Mouse (Mus musculus) embryonic facial prominence, embryonic 12.5 days (tissue): ENCODE data around the gene Myg1. TPM values are rescaled to one million over a fixed set of nuclear protein-coding genes. Genes with fewer than 3 reads are reported as not detected.

Experiments
- ATAC-seq: fragments of 200-750 bp; cut with Nextera tagmentation; 2 replicates; pipeline ENCODE4 v1.8.0; 2017; ENCODE audit not compliant: insufficient number of reproducible peaks, insufficient read depth, low FRiP score, low TSS enrichment
- H3K27ac ChIP-seq: fragments of 300-500 bp; sonication (generic); 2 replicates; pipeline ENCODE4 v1.5.1; 2016; ENCODE audit warnings: mild to moderate bottlenecking
- H3K27me3 ChIP-seq: fragments of 300-500 bp; sonication (generic); 2 replicates; pipeline ENCODE4 v1.6.1; 2016; ENCODE audit warnings: mild to moderate bottlenecking, moderate library complexity
- H3K36me3 ChIP-seq: fragments of 300-500 bp; sonication (generic); 2 replicates; pipeline ENCODE4 v1.6.1; 2016; ENCODE audit warnings: mild to moderate bottlenecking
- H3K4me1 ChIP-seq: fragments of 300-500 bp; sonication (generic); 2 replicates; pipeline ENCODE4 v1.6.1; 2016
- H3K4me2 ChIP-seq: fragments of 300-500 bp; sonication (generic); replicated peaks from 2 replicates; pipeline ENCODE4 v1.6.1; 2016; ENCODE audit warnings: mild to moderate bottlenecking, moderate library complexity
- H3K4me3 ChIP-seq: fragments of 300-500 bp; sonication (generic); 2 replicates; pipeline ENCODE4 v1.5.1; 2016; ENCODE audit warnings: mild to moderate bottlenecking
- H3K9ac ChIP-seq: fragments of 300-500 bp; sonication (generic); 2 replicates; pipeline ENCODE4 v1.6.1; 2016; ENCODE audit warnings: mild to moderate bottlenecking, moderate library complexity
- H3K9me3 ChIP-seq: fragments of 300-500 bp; sonication (generic); 2 replicates; pipeline ENCODE4 v1.6.1; 2016; ENCODE audit warnings: mild to moderate bottlenecking, moderate library complexity
- WGBS: fragments of 180-500 bp; shearing (Covaris S2); methylation state at CpG from one replicate; pipeline ENCODE4 v1.1.7; 2016; 5-methylcytosine and 5-hydroxymethylcytosine counted together
- polyA plus RNA-seq: library from polyadenylated mRNA; unstranded; fragments of >200 nt; fragmentation: Nextera tagmentation; extraction: Ambion mirVana; gene quantifications from 2 replicates; pipeline ENCODE4 v1.2.1, GENCODE M21; 2016

Gene Myg1
- polyA plus RNA-seq, 1 experiment from 2014 or later, result 113 TPM

DNA sequence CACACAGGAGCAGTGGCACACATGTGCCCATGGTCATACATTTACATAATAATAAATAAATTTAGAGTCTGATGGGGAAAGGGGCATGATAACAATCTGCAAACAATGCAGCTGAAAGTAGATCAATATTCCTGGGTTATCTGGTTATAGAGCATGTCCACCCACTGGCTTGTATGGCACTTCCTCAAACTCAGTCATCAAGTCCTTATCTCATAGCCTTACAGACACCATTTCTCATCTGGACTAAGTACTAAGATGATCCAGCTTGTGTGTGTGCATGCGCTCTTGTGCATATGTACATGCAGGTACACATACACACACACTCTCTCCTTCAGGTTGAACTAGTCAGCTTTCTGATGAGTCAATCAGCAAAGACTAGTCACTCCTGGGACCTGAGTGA is 33.2 kb downstream of the Myg1 start:
- peaks cover 27% of the 10 kb centered on the region for H3K4me1 ChIP-seq
- H3K27ac ChIP-seq, result no peak overlapping the region
- no peaks in the 10 kb centered on the region for H3K9me3 ChIP-seq
- 98% methylated on average over 1 of the region's 1 CpGs for WGBS
- H3K4me2 ChIP-seq, result peak overlapping the region; percentile 57; the same call in 1 of the 2 replicates
- H3K9ac ChIP-seq, result no peak overlapping the region
- 0 out of 2 replicates have a peak, but pooled peaks cover 8% of the 10 kb centered on the region for H3K27me3 ChIP-seq
- H3K4me3 ChIP-seq, result no peak overlapping the region
- ATAC-seq, result no peak
- H3K36me3 ChIP-seq, result no peaks in the 10 kb centered on the region

DNA sequence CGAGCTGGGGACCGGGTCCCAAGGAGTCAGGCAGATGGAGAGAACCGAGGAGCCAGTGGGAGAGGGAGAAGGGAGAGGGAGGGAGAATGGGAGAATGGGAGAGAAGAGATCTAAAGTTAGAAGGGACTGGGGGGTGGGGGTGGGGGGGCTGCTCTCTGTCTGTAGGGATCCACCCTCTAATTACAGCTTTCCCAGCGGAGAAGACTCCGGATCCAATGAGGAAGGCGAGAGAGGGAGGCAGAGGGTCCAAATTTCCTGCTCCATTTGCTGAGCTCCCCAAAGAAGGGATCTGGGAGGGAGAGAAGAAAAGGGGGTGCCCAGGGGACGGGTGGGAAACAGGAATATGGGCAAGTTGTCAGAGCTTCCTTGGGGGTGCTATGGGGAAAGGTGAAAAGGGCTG is 34.7 kb downstream of the Myg1 start:
- Histone ChIP-seq H3K36me3 (no peaks in the 10 kb centered on the region), H3K9me3 (no peaks in the 10 kb centered on the region), H3K4me1 (peaks cover 42% of the 10 kb centered on the region), H3K4me3 (peak overlapping the region; percentile 37), H3K9ac (peak overlapping the region; percentile 54), H3K4me2 (peak overlapping the region; percentile 57), H3K27me3 (0 out of 2 replicates have a peak, but pooled peaks cover 8% of the 10 kb centered on the region), H3K27ac (0 out of 2 replicates have a peak overlapping the region, but pooled peaks have one; percentile 6)
- 8% methylated on average over 7 of the region's 7 CpGs for WGBS
- no peak for ATAC-seq

DNA sequence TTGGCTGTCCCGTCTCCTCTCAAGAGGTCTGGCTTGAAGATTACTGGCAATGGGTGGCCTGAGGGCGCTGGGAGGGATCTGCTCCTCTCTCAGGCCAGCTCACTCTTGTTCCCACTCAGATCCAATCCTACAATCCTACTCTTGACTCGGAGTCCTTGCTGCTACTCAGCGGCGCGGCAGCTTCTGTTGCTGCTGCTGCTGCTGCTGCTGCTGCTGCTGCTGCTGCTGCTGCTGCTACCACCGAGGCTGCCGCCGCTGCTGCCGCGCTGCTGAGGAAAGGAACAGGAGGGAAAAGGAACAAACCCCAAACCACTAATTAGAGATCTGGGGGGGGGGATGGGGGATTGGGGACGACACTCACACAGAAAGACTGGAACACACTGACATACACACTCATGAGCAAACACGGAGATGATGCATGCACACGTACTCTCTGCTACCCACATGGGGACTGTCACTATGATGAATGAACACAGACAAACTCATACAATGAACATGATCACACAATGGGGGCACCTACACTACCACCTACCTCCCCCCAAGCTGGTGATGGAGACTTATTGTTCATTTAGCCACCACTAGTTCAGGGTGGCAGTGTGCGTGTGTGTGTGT is 35.3 kb downstream of the Myg1 start, which contains the start of gene Sp7:
TSS of gene Sp7 (minus strand) at position 450 of the 612 bp plus-strand sequence.
- WGBS, result 8% methylated on average over 15 of the region's 15 CpGs
- 0 out of 2 replicates have a peak within 1 kb of the TSS, but pooled peaks have one; percentile 6 for H3K27ac ChIP-seq
- ATAC-seq, result no peak

DNA sequence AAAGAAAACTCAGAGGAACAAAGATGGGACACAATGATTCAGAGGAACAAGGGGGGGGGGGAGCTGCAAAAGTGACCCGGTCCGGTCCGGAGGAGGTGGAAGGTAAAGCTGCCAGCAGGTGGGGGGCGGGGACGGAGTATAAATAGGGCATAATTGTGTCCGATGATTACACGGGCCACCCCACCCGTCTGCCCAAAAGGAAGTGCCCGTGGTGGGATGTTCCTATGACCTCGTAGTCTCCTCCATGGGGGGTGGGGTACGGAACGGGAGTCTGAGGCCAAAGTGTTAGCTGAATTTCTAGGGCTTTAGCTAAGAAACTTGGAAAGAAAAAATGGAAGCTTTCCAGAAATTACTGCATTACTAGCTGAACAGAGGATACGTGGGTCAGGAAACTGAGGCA is 38.5 kb downstream of the Myg1 start:
- no peak overlapping the region for H3K27ac ChIP-seq
- H3K9me3 ChIP-seq, result no peaks in the 10 kb centered on the region
- H3K27me3 ChIP-seq, result 0 out of 2 replicates have a peak, but pooled peaks cover 8% of the 10 kb centered on the region
- H3K4me3 ChIP-seq, result no peak overlapping the region
- ATAC-seq, result no peak
- WGBS, result 8% methylated on average over 13 of the region's 13 CpGs
- peak overlapping the region; percentile 40 for H3K4me2 ChIP-seq
- H3K36me3 ChIP-seq, result no peaks in the 10 kb centered on the region
- H3K9ac ChIP-seq, result peak overlapping the region; percentile 36; the same call in 1 of the 2 replicates
- H3K4me1 ChIP-seq, result peaks cover 33% of the 10 kb centered on the region

More for the DNA sequence above, 35.3 kb downstream of the Myg1 start, which contains the start of gene Sp7:
- Histone ChIP-seq H3K9ac (peak within 1 kb of the TSS; percentile 54), H3K4me2 (peak within 1 kb of the TSS; percentile 57), H3K36me3 (no peaks in the 10 kb centered on the region), H3K4me3 (peak within 1 kb of the TSS; percentile 37), H3K27me3 (0 out of 2 replicates have a peak, but pooled peaks cover 8% of the 10 kb centered on the region), H3K4me1 (peaks cover 44% of the 10 kb centered on the region), H3K9me3 (no peaks in the 10 kb centered on the region)

DNA sequence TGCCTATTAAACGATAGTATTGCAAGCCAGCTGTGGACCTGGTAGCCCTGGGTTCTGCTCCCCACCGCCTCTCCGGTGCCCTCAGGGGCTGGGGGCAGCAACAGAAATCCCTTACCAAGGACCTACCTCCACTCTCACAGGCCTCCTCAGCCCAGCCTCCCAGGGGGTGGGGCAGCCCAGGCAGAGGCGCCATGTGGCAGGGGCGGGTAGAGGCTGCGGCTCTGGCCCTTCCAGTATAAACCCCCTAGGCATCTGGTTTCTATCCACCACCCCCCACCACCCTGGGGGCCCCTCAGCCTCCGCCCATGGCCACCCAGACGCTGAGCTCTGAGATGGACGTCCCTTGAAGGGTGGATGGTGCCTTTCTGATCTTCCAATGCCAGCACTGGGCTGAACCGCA is 39.2 kb downstream of the Myg1 start:
- peak overlapping the region; percentile 6; the same call in 1 of the 2 replicates for H3K4me3 ChIP-seq
- peak overlapping the region; percentile 36 for H3K9ac ChIP-seq
- 3% methylated on average over 10 of the region's 10 CpGs for WGBS
- ATAC-seq, result peak; percentile 54
- peak overlapping the region; percentile 37 for H3K27ac ChIP-seq
- H3K9me3 ChIP-seq, result no peaks in the 10 kb centered on the region
- no peaks in the 10 kb centered on the region for H3K36me3 ChIP-seq
- H3K4me1 ChIP-seq, result peaks cover 30% of the 10 kb centered on the region
- H3K4me2 ChIP-seq, result peak overlapping the region; percentile 40
- 0 out of 2 replicates have a peak, but pooled peaks cover 6% of the 10 kb centered on the region for H3K27me3 ChIP-seq

DNA sequence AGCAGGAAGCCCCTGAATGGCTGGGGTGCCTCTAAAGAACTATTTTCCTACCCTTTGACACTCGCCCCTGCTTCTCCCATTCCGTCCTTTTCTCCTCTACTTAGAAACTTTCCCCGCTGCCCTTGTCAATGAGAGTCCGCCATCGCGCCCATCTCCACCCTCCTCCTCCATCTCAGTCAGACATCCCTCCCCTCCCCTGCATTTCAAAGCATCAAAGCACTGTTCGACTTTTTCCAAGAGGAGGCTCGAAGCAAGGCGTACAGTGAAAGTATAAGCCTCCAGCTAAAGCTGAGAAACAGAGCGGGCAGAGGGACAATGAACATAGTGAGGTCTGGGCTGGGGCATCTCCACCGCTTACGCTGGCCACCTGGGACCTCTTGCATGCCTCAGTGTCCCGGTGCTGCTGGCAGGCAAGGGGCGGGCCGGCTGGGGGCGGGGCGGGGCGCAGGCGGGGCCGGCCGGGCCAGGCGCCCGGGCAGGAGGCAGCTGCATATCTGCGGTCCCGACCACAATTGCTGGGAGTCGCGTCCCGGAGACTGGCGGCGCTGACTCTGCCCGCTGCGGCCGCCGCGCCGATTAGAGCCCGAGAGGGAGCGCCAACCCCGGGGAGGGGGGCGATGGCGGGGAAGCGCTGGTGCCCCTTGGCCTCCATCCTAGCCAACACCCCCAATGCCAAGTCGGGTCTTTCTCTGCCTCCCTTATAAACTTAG is 45.1 kb downstream of the Myg1 start:
- Histone ChIP-seq H3K27ac (peak overlapping the region; percentile 92), H3K4me2 (peak overlapping the region; percentile 93), H3K9me3 (no peaks in the 10 kb centered on the region), H3K9ac (peak overlapping the region; percentile 68), H3K36me3 (no peaks in the 10 kb centered on the region), H3K27me3 (no peaks in the 10 kb centered on the region), H3K4me3 (peak overlapping the region; percentile 56), H3K4me1 (peaks cover 23% of the 10 kb centered on the region)
- WGBS, result under 1% methylated on average over 42 of the region's 43 CpGs
- ATAC-seq, result peak; percentile 78

DNA sequence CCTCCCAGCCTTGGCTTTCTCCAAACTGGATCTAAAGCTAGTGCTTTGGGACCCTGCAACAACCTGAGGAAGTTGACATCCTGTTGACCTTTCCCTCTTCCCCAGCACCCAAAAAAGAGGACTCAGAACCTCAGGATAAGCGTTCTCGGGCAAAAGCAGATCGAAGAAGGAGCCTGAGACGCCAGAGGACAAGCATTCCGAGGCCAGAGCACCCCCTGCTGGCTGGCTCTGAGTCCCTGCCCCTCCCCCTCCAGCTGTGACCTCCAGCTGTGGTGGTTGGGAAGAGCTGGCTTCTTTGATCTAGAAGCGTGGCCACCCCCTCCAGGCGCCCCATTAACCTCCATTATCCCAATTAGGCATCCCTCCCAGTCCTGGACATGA is 45.6 kb downstream of the Myg1 start:
- Histone ChIP-seq H3K9me3 (no peaks in the 10 kb centered on the region), H3K27ac (peak overlapping the region; percentile 92)
- ATAC-seq, result 0 out of 2 replicates have a peak, but pooled peaks have one; percentile 54

DNA sequence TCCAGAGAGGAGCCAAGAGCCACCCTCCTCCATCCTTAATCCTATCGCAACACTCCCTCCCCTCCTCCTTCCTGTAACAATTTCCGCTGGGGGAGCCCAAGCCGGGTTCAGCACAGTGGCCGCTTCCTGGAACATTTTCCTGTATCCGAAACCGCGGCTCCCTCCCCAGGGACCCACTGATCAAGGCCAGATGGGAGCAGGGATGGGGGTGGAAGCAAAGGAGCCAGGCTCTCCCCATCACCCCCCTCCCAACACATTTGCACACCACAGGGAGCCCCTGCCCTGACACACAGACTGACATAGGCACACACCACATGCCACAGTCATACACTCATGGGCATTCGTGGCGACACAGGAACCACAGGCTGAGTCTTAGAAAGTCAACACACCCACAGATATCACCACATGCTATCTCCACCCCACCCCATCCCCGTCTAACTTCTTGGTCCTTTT is 46.3 kb downstream of the Myg1 start:
- peaks cover 23% of the 10 kb centered on the region for H3K4me1 ChIP-seq
- no peaks in the 10 kb centered on the region for H3K27me3 ChIP-seq
- H3K36me3 ChIP-seq, result no peaks in the 10 kb centered on the region
- peak overlapping the region; percentile 92 for H3K27ac ChIP-seq
- no peak overlapping the region for H3K9ac ChIP-seq
- H3K4me2 ChIP-seq, result peak overlapping the region; percentile 93
- no peaks in the 10 kb centered on the region for H3K9me3 ChIP-seq
- 0 out of 2 replicates have a peak, but pooled peaks have one; percentile 24 for ATAC-seq
- H3K4me3 ChIP-seq, result peak overlapping the region; percentile 56; the same call in 1 of the 2 replicates
- WGBS, result 4% methylated on average over 10 of the region's 10 CpGs

More for the DNA sequence above, 45.6 kb downstream of the Myg1 start:
- Histone ChIP-seq H3K9ac (peak overlapping the region; percentile 68), H3K4me1 (peaks cover 23% of the 10 kb centered on the region), H3K27me3 (no peaks in the 10 kb centered on the region), H3K4me2 (peak overlapping the region; percentile 93), H3K4me3 (peak overlapping the region; percentile 56), H3K36me3 (no peaks in the 10 kb centered on the region)
- under 1% methylated on average over 7 of the region's 7 CpGs for WGBS

DNA sequence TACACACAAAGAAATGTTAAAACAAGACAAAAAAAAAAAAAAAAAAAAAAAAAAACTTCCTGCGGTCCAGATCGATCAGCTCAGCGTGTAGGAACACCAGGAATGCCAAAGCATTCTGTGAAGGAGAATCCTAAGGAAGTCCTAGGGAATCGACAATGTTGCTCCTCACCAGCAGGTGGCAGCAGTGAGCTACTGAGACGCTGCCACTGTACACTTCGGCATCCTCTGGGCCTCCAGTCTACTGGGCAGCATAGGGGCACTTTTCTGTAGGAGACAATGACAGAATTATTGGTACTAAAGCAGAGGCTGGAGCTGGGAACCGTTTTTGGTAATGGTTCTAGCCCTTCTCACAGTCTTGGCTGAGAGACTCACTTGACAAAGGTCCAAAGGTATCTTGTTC is 50.1 kb downstream of the Myg1 start:
- H3K36me3 ChIP-seq, result no peaks in the 10 kb centered on the region
- H3K4me3 ChIP-seq, result no peak overlapping the region
- no peaks in the 10 kb centered on the region for H3K27me3 ChIP-seq
- peak; percentile 62; the same call in 1 of the 2 replicates for ATAC-seq
- peaks cover 17% of the 10 kb centered on the region for H3K4me1 ChIP-seq
- WGBS, result 0% methylated on average over 7 of the region's 7 CpGs
- no peaks in the 10 kb centered on the region for H3K9me3 ChIP-seq
- H3K9ac ChIP-seq, result no peak overlapping the region
- no peak overlapping the region for H3K27ac ChIP-seq
- H3K4me2 ChIP-seq, result no peak overlapping the region

DNA sequence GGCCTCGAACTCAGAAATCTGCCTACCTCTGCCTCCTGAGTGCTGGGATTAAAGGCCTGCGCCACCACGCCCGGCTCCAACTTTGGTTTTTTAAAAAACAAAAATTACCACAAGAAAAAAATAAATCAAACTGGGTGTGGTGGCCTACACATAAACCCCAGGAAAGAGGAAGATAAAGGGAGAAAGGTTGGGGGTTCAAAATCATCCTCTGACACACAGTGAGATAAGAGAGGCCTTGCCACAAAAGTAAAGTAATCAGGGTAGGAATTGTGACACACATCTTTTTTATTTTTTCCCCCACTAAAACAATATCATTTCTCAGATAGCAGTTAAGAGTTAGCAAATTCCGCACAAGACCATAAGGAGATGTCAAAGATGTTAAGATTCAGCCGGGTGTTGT is 52.2 kb downstream of the Myg1 start:
- 92% methylated on average over 6 of the region's 6 CpGs for WGBS
- H3K4me1 ChIP-seq, result no peaks in the 10 kb centered on the region; the same call in 1 of the 2 replicates
- no peaks in the 10 kb centered on the region for H3K36me3 ChIP-seq
- no peak overlapping the region for H3K9ac ChIP-seq
- no peak for ATAC-seq
- no peak overlapping the region for H3K4me2 ChIP-seq
- no peaks in the 10 kb centered on the region for H3K9me3 ChIP-seq
- H3K4me3 ChIP-seq, result no peak overlapping the region
- H3K27me3 ChIP-seq, result no peaks in the 10 kb centered on the region
- H3K27ac ChIP-seq, result no peak overlapping the region

DNA sequence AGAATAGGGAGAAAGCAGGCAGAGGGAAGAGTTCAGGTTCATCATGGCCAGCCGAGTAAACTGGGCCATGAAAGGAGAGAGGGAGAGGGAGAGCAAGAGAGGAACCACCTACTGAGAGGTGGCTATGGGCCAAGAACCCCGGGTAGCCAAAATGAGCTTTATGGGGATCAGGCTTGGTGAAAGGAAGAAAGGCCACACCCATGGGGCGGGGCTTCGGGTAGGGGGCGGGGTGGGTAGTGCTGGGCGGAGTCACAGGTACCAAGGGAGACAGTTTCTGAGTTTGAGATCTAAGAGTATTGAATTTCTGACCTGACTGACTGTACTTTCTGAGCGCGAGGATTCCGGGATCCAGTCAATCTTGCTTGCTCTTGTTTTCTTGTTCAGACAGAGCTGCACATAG is 55.1 kb downstream of the Myg1 start:
- WGBS, result 55% methylated on average over 9 of the region's 9 CpGs
- Histone ChIP-seq H3K27ac (no peak overlapping the region), H3K27me3 (no peaks in the 10 kb centered on the region)

More for the DNA sequence above, 55.1 kb downstream of the Myg1 start:
- no peak overlapping the region for H3K4me2 ChIP-seq
- H3K9ac ChIP-seq, result no peak overlapping the region
- no peaks in the 10 kb centered on the region for H3K4me1 ChIP-seq
- H3K4me3 ChIP-seq, result no peak overlapping the region
- H3K9me3 ChIP-seq, result no peaks in the 10 kb centered on the region
- no peak for ATAC-seq
- H3K36me3 ChIP-seq, result no peaks in the 10 kb centered on the region
